Mouse (Mus musculus) small intestine, adult 2 months (tissue): ENCODE results near the gene Phf5a.

Experiments
- CTCF ChIP-seq: fragments of 200-500 bp; IDR thresholded peaks from 2 replicates; pipeline ENCODE4 v1.5.1; 2012; ENCODE audit warnings: low read depth, mild to moderate bottlenecking, control low read depth, inconsistent platforms, low read length, moderate library complexity, mixed read lengths; ENCODE audit not compliant: insufficient replicate concordance, insufficient read length; ENCODE audit errors: extremely low read depth
- POLR2A ChIP-seq: fragments of 200-500 bp; IDR thresholded peaks from 2 replicates; pipeline ENCODE4 v1.6.1; 2012; ENCODE audit warnings: low read depth, mild to moderate bottlenecking, control low read depth, inconsistent platforms, low read length, moderate library complexity

DNA sequence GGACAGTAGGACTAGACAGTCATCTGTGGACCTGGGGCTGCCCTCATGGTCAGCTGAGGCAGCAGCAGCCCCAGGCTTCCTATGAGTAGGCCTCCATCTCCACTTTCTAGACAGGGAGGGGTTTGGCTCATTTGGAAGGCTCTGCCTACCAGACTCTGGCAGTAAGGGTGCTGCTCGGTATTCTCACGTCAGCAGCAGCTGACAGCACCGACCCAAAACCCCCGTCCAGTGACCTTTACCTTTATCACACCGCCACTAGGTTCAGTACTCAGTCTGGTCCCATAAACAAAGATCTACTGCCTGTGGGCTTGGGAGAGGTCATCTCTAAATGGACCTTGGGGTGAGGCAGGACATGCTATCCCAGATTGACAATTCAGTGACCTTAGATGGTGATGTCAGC lies 44.0 kb upstream of the Phf5a start:
- no peak for TF ChIP-seq CTCF
- TF ChIP-seq POLR2A: no peak
